Mouse (Mus musculus): Measurements from ENCODE around the gene Pgam5. TPM values are rescaled to one million over a fixed set of nuclear protein-coding genes. Genes with fewer than 3 reads are reported as not detected.

Gene Pgam5
- total and polyA plus RNA-seq, 3 experiments: 62.8 to 128 (median 64.8) TPM

DNA sequence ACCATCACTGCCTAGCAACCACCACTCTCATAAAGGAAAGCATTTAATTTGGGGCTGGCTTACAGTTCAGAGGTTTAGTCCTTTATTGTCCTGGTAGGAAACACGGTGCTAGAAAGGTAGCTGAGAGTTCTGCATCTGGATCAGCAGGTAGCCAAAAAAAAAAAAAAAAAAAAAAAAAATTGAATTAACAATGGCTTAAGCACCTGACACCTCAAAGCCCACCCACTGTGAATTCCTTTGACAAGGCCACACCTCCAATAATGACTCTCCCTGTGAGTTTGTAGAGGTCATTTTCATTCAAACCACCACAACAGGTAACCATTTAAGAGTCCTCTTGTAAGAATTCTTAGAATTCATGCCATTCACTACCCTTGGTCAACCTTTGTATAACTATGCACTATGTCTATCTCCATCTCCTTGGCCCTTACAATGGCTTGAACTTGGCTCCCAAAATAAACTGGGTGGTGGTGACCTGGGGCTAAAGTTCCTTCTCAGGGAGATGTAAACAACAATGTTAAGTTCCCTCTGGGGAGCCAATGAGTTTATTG is 42.3 kb downstream of the Pgam5 start:
- dilution Hi-C loops (cut with MboI; ENCODE audit: extremely low pct_ligation_motif_present, extremely low pct_unique_long_range_greater_than_20kb, low sequenced_read_pairs) (no loop called here), in situ Hi-C loops (cut with MboI; ENCODE audit: low pct_ligation_motif_present, low pct_unique_long_range_greater_than_20kb, low sequenced_read_pairs) (no loop called here)
- peaks cover 8 to 37% of the 10 kb centered on the region in 2 experiments for H3K36me3 ChIP-seq (replicated peaks in 1 of 2; ENCODE audit: control insufficient read depth in 1 of 2, insufficient read depth in 1 of 2, low read length in 1 of 2)
- no peak for DNase-seq (ENCODE audit: extremely low read depth)
- H3K4me3 ChIP-seq (replicated peaks in 1 of 3; ENCODE audit: low read depth in 2 of 3, low read length in 2 of 3, poor library complexity in 1 of 3): no peak overlapping the region
- no peak overlapping the region for H3K27ac ChIP-seq (ENCODE audit: insufficient read depth, low read depth)
- H3K9ac ChIP-seq (ENCODE audit: insufficient read depth, low read depth): no peak overlapping the region
- peaks cover 13% of the 10 kb centered on the region for H3K79me2 ChIP-seq (replicated peaks; ENCODE audit: control insufficient read depth, extremely low read depth, insufficient read depth, poor library complexity, severe bottlenecking)
- peaks cover 0 to 8% of the 10 kb centered on the region in 2 experiments; a peak in 2 of 4 replicates for H3K4me1 ChIP-seq (ENCODE audit: control insufficient read depth in 1 of 2, insufficient read depth in 2 of 2)
- H3K27me3 ChIP-seq (replicated peaks): no peaks in the 10 kb centered on the region
- H3K4me2 ChIP-seq (ENCODE audit: insufficient read depth, low read depth, poor library complexity, severe bottlenecking): no peak overlapping the region
- no peak for TF ChIP-seq TBP (conservative IDR thresholded peaks at IDR 0.05; ENCODE audit: low read depth, low read length)
- TF ChIP-seq KAT2A (IDR thresholded peaks at IDR 0.05; ENCODE audit: insufficient replicate concordance, low read length): no peak
- TF ChIP-seq ZKSCAN1 (IDR thresholded peaks at IDR 0.05; ENCODE audit: borderline replicate concordance, low read depth, low read length): no peak
- TF ChIP-seq MEF2A (IDR thresholded peaks at IDR 0.05; ENCODE audit: borderline replicate concordance, low read depth, low read length): no peak
- TF ChIP-seq ZNF384 (IDR thresholded peaks at IDR 0.05; ENCODE audit: low read depth, low read length): no peak
- no peak for TF ChIP-seq CHD1 (IDR thresholded peaks at IDR 0.05; ENCODE audit: low read depth, low read length)
- no peak for TF ChIP-seq GABPA (IDR thresholded peaks at IDR 0.05; ENCODE audit: insufficient replicate concordance, low read depth, low read length)
- no peak for TF ChIP-seq E2F4 (IDR thresholded peaks at IDR 0.05; ENCODE audit: insufficient replicate concordance, low read depth, low read length)
- TF ChIP-seq RCOR1 (conservative IDR thresholded peaks at IDR 0.05; ENCODE audit: low read depth, low read length): no peak
- no peak for TF ChIP-seq MYC (IDR thresholded peaks at IDR 0.05; ENCODE audit: low read depth, low read length)
- no peak for TF ChIP-seq ELF1 (IDR thresholded peaks at IDR 0.05; ENCODE audit: low read depth, low read length)
- H3K9me3 ChIP-seq (replicated peaks; ENCODE audit: low read length): no peaks in the 10 kb centered on the region

DNA sequence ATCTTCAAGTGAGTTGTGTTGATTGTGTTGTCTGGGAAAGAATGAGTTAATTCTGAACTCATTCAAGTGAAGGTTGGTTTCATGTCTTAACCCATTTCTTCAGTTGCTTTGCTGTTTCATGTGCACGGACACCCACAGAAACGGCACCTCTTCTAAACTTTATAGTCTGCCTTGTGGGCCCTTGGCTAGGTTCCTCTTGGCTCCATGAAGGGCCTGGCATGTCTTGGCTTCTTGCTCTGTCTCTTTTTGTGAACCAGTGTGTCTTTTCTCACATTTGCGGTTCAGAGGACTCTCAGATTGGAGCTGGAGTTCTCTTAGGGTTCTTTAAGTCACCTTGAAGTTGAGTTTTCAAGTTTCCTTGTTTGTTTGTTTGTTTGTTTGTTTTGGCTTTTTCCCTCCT is 44.7 kb downstream of the Pgam5 start:
- Histone ChIP-seq H3K9me3 (replicated peaks; ENCODE audit: low read length) (no peaks in the 10 kb centered on the region), H3K4me1 (ENCODE audit: control insufficient read depth in 1 of 2, insufficient read depth in 2 of 2) (peaks cover 0 to 4% of the 10 kb centered on the region in 2 experiments; a peak in 2 of 4 replicates), H3K4me2 (ENCODE audit: insufficient read depth, low read depth, poor library complexity, severe bottlenecking) (no peak overlapping the region), H3K79me2 (replicated peaks; ENCODE audit: control insufficient read depth, extremely low read depth, insufficient read depth, poor library complexity, severe bottlenecking) (peaks cover 3% of the 10 kb centered on the region; the same call in 1 of the 2 replicates), H3K4me3 (replicated peaks in 1 of 3; ENCODE audit: low read depth in 2 of 3, low read length in 2 of 3, poor library complexity in 1 of 3) (no peak overlapping the region), H3K9ac (ENCODE audit: insufficient read depth, low read depth) (no peak overlapping the region), H3K27ac (ENCODE audit: insufficient read depth, low read depth) (no peak overlapping the region), H3K27me3 (replicated peaks) (no peaks in the 10 kb centered on the region), H3K36me3 (replicated peaks in 1 of 2; ENCODE audit: control insufficient read depth in 1 of 2, insufficient read depth in 1 of 2, low read length in 1 of 2) (peaks cover 28 to 61% of the 10 kb centered on the region in 2 experiments)
- no peak for TF ChIP-seq MAFK (IDR thresholded peaks at IDR 0.05; ENCODE audit: insufficient replicate concordance, low read length)
- no peak for TF ChIP-seq ELF1 (IDR thresholded peaks at IDR 0.05; ENCODE audit: low read depth, low read length)
- TF ChIP-seq NRF1 (IDR thresholded peaks at IDR 0.05; ENCODE audit: low read depth, low read length): no peak
- TF ChIP-seq JUND (conservative IDR thresholded peaks at IDR 0.05; ENCODE audit: low read depth, low read length): no peak
- no peak for TF ChIP-seq MEF2A (IDR thresholded peaks at IDR 0.05; ENCODE audit: borderline replicate concordance, low read depth, low read length)
- no peak for TF ChIP-seq E2F4 (IDR thresholded peaks at IDR 0.05; ENCODE audit: insufficient replicate concordance, low read depth, low read length)
- no peak for TF ChIP-seq ZNF384 (IDR thresholded peaks at IDR 0.05; ENCODE audit: low read depth, low read length)
- no peak for TF ChIP-seq MAX (IDR thresholded peaks at IDR 0.05; ENCODE audit: low read length)
- no peak for TF ChIP-seq MXI1 (IDR thresholded peaks at IDR 0.05; ENCODE audit: low read depth, low read length)
- TF ChIP-seq RAD21 (IDR thresholded peaks at IDR 0.05; ENCODE audit: low read depth, low read length): no peak
- dilution Hi-C loops (cut with MboI; ENCODE audit: extremely low pct_ligation_motif_present, extremely low pct_unique_long_range_greater_than_20kb, low sequenced_read_pairs) (no loop called here), in situ Hi-C loops (cut with MboI; ENCODE audit: low pct_ligation_motif_present, low pct_unique_long_range_greater_than_20kb, low sequenced_read_pairs) (no loop called here)
- no peak for DNase-seq (ENCODE audit: extremely low read depth)
